7 mouse cellular contexts compared by ENCODE assay signal in genomic region chr8:3754261-3754850, GRCm38 (mm10). TPM values are rescaled to one million over a fixed set of nuclear protein-coding genes. Genes with fewer than 3 reads are reported as not detected.
DNase-seq lines count a peak whose midpoint lies in the region; ATAC-seq lines count a peak whose summit lies in the region.

No protein-coding gene starts in this region.

- H3K4me1 ChIP-seq in heart, embryonic 14.5 days (ENCODE audit: control insufficient read depth in 2 of 2, insufficient read depth in 2 of 2, low read length in 2 of 2) = no peaks in the 10 kb centered on the region

- no peaks in the 10 kb centered on the region for H3K27me3 ChIP-seq in heart, embryonic 14.5 days (ENCODE audit: control insufficient read depth, insufficient read depth, low read length)

- DNase-seq in ES-CJ7 (ENCODE audit: low read depth, low spot score) (peak; percentile 88), WW6 (ENCODE audit: low read depth, low spot score) (peak; percentile 100)
- peak; percentile 100 for DNase-seq in embryo, embryonic 11.5 days (ENCODE audit: low read depth, low spot score)
- peak; percentile 42 to 80 for DNase-seq in kidney, postnatal 36 days
- DNase-seq in spleen, adult 18-20 months = peak; percentile 13 to 47

- no peaks in the 10 kb centered on the region for H3K36me3 ChIP-seq in heart, embryonic 14.5 days (ENCODE audit: control insufficient read depth, insufficient read depth, low read length)

- no peak overlapping the region for H3K4me2 ChIP-seq in heart, embryonic 14.5 days (ENCODE audit: low read length)

- peak; percentile 100 for ATAC-seq in heart, embryonic 14.5 days (ENCODE audit: insufficient number of reproducible peaks, insufficient read depth, low FRiP score, low read depth)
- ATAC-seq in megakaryocyte-erythroid progenitor cell, adult 5-6 weeks (replicated peaks; ENCODE audit: low FRiP score, low TSS enrichment, poor library complexity, severe bottlenecking) = peak; percentile 100

- 60% methylated on average over 18 of the region's 18 CpGs for WGBS in heart, embryonic 14.5 days

- no peak overlapping the region for H3K9ac ChIP-seq in heart, embryonic 14.5 days (ENCODE audit: low read length)

- H3K9me3 ChIP-seq in heart, embryonic 14.5 days (ENCODE audit: control insufficient read depth, low read length) = 0 out of 2 replicates have a peak, but pooled peaks cover 8% of the 10 kb centered on the region

- H3K27ac ChIP-seq in heart, embryonic 14.5 days (replicated peaks in 1 of 2; ENCODE audit: control insufficient read depth in 1 of 2, insufficient read depth in 1 of 2, low read depth in 2 of 2, low read length in 2 of 2) = no peak overlapping the region

- H3K4me3 ChIP-seq in heart, embryonic 14.5 days (ENCODE audit: control insufficient read depth in 1 of 2, insufficient read depth in 1 of 2, low read depth in 1 of 2, low read length in 2 of 2) = no peak overlapping the region

RNA-seq across cellular contexts. Expression of gene Cd209a, which starts 5.6 kb away (rescaled TPM):
- polyA plus RNA-seq in heart, embryonic 14.5 days (2014; fragmentation: Nextera tagmentation; extraction: Ambion mirVana) = not detected in 2 replicates
- total RNA-seq in megakaryocyte-erythroid progenitor cell, adult 5-6 weeks (2014; fragmentation: Nextera tagmentation) = not detected in 2 replicates
- total RNA-seq in megakaryocyte-erythroid progenitor cell, adult 5-6 weeks (2017) = 0.19 TPM in 1 of 2 replicates, not detected in the other

RNA-seq across cellular contexts. Expression of gene Clec4g, which starts 33.9 kb away (rescaled TPM):
- polyA plus RNA-seq in heart, embryonic 14.5 days (2014; fragmentation: Nextera tagmentation; extraction: Ambion mirVana) = 4.3 and 6.0 TPM in 2 replicates
- not detected in 2 replicates for total RNA-seq in megakaryocyte-erythroid progenitor cell, adult 5-6 weeks (2014; fragmentation: Nextera tagmentation)
- total RNA-seq in megakaryocyte-erythroid progenitor cell, adult 5-6 weeks (2017) = not detected in 2 replicates

Comparison
In these comparisons a context has a peak if more than half of its experiments do, and no peak if none do; other contexts are left out.
1. DNase-seq: peak in every context shown above with its lines; median percentile 100 in WW6; 100 in embryo, embryonic 11.5 days; 88 in ES-CJ7; 61 in kidney, postnatal 36 days; 30 in spleen, adult 18-20 months.